Mouse (Mus musculus) left cerebral cortex, postnatal 36 days (tissue): Measurements from ENCODE around the gene Wdr74. TPM values are rescaled to one million over a fixed set of nuclear protein-coding genes. Genes with fewer than 3 reads are reported as not detected.

Experiments used
- DNase-seq, 2 experiments: peaks; one replicate each; pipeline ENCODE4 v3.0.0; 2021 to 2022; ENCODE audit warnings: low spot score in 2 of 2, mixed read lengths in 1 of 2
- intact Hi-C: fragments of 180-260 bp; cut with DNase I; formaldehyde crosslinking; loops from one replicate; pipeline ENCODE4 v1.15.1; 2025
- total RNA-seq, 2 experiments: library from RNA; stranded (reverse); gene quantifications; 2 replicates each; pipeline ENCODE4 v1.2.3; 2021

The Wdr74 gene
- 10 to 100 TPM; 50.8 to 55.2 TPM for total RNA-seq

DNA sequence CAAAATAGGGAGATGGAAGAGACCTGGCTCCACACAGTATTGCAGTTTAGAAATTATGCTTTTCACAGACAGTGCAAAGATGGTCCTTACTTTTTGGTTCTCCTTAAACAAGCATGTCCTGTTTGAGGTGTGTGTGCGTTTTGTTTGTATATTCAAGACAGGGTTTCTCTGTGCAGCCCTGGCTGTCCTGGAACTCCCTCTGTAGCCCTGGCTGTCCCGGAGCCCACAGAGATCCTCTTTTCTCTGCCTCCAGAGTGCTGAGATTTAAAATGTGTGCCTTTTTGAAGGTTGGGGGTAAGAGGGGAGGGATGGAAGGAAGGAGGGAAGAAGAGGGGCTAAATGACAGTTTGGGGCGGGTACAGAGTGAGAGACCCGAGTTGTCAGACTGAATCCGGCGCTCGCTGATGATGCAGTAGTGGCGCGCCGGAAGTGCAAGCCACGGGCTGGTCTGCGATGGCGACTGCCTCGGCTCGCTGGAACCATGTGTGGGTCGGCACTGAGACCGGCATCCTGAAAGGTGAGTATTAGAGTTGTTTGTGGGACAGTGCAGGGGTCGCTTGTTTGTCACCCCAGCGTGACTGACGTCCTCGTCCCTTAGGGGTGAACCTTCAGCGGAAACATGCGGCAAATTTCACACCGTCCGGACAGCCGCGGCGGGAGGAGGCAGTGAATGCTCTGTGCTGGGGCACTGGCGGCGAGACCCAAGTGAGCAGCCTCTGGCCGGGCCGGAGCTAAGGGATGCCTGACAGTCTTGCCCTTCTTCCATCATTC, at the start of gene Wdr74:
Wdr74 (plus strand) TSS at position 439 of the 771 bp plus-strand sequence.
- intact Hi-C loops = no loop called here
- DNase-seq = peak; percentile 94

DNA sequence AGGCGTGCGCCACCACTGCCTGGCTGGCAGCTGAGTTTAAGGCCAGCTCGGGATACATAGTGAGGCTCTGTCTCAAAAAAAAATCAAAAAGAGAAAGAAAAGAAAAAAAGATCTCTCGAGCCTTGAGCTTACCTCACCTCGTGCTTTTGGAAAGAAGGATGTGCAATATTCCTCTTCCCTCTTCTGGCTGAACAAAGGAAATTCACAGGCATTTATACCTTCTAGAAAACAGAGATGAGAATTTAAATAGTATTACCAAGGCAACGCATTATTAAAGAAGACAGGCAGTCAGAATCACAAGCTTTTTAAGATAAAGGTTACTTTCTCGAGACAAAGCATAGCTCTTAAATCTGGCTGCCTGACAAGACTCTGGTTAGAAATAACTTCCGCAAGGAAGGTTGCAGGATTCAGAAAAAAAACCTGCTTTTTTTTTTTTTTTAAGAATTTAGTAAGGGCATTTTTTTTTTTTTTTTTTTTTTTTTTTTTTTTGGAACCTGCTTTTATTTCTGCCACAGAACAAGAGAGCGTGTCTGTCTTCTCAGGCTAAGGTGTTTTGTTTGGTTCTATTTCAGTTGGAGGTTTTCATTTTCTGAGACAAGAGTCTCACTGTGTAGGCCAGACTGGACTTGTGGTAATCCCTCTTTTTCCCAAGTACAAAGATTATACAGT, 43.6 kb upstream of the Wdr74 start:
- intact Hi-C loops = no loop called here
- DNase-seq = no peak

DNA sequence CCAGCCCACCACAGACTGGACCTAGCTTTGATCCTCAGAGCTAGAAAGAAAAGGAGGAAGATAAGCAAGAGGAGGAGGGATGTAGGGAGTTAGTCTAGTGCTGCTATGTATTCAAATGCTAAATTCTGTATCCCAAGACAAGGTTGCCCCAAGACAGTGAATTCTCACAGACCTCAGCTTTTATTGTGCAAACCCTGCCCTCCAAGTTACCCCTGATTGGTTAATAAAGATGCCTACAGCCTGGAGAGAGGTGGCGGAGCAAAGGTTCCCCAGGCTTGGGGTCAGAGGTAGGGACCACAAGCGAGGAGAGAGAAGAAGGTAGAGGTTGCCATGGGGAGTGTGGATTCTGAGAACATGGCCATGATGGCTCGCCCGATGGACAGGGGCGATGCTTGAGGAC, 42.9 kb upstream of the Wdr74 start:
- no peak for DNase-seq
- intact Hi-C loops = no loop called here

DNA sequence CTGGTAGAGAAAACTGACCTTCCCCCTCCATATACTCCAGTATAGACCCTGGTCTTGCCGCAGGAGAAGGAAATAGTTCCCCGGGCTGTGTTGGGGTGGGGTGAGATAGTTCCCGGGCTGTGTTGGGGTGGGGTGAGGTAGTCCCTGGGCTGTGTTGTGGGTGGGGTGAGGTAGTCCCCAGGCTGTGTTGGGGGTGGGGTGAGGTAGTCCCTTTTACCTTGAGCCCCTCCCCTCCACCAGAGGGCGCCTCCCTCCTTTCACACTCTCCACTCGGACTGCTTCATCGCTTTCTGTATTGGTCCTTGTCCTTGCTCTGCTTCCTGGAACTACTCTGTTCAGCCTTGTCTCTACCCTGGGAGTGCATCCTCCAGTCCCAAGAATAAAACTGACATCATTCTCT, 40.3 kb upstream of the Wdr74 start:
- DNase-seq = no peak
- intact Hi-C loops = no loop called here

DNA sequence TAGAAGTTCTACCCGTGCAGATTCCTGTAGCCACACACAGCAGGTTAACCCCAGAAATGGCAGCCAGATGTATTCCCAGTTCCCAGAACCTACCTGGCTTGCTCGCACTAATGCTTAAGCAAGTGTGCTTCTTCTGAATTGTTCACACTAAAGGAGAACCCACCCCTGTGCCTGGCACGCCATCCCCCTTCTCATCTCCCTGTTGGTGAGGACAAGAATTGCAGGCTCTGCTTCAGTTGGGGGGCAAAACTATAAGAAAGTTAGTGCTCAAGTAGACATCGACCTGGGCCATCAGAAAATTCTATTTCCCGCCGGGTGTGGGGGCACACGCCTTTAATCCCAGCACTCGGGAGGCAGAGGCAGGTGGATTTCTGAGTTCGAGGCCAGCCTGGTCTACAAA, 36.0 kb upstream of the Wdr74 start:
- intact Hi-C loops = no loop called here
- DNase-seq = no peak

DNA sequence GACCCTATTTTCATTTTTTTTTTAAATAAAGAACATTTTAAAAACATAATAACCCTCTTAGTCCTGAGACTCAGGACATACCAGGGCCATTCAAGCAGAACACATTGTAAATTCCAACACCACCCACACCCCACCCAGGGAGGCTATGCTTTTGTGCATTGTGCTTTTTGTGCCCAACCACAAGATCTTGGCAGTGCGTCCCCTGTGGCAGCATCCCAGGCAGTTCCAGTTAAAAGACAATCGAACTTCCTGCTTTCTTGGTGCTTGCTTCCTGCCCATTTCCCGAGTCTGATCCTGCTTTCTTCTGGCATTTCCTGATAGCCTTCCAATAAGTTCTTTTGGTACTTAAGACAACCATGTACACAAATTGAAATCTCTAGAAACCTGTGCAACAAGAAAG, 33.2 kb upstream of the Wdr74 start:
- DNase-seq = no peak
- intact Hi-C loops = no loop called here

DNA sequence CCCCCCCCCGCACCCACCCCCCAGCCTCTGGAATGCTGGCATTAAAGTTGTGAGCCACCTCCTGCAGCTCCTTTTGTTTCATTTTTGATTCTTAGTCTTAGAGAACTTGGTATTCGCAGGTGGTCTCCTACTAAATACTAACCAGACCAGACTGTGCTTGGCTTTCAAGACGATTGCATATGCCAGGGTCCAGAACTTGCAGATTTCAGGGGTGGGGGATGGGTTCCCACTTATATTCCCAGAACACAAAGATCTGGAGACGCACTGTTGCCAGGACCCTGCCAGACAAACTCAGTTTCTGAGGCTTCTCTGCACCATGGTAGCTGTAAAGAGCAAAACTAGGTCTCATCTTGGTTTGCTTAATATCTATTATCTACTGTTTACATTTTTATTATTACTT, 32.1 kb upstream of the Wdr74 start:
- no peak for DNase-seq
- intact Hi-C loops = no loop called here

DNA sequence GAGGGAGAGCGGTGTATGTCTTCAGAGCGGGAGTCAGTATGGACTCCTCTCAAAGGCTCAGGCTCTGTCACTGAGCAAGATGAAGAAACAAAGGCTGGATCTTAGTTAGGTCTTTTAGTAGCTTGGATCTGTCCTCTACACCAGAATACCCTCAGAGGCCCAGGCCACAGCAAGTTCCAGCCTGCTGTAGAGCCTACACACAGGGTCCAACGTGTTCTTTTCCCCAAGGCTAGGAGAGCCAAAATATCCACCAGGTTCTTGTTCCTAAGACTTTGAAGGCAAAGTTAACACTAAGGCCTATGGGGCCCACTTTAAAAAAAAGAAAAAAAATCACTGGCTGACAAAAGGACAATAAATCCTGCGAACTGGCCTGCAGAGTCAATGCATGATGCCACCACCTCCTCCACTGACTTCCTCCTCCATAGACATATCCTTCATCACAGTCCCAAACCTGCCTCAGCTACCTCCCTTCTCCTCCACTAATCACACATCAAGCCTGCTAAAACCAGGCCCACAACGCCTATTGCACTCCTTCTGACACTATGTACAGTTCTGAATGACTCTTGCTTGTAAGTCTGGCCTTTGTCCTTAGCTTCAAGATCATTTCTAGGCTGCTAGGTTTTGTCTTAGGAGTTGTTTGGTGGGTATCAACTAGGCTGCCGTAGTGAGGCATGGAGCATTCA, 30.5 kb upstream of the Wdr74 start:
- intact Hi-C loops = no loop called here
- DNase-seq = no peak

DNA sequence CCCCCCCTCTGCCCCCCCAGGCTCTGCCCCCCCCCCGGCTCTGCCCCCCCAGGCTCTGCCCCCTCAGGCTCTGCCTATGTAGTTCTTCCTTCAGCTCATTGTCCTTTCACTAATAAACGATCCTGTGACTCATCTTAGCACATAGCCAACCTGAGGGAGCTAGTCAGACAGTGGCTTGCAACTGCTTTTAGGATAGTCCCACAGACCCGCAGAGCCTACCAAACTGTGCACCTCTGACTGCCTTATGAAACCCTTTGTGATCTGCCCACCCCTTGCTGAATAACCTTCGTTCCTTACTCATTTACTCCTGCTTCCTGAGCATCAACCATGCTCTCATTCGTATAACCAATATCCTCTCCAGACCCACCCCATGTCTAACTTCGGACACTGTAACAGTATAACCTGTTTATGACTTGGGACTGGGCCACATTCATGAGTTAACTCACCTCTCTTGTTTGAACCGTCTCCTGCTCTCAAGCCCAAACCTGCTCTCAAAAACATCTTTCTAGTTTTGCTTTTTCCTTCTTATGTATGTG, 29.4 kb upstream of the Wdr74 start:
- intact Hi-C loops = no loop called here
- DNase-seq = no peak

DNA sequence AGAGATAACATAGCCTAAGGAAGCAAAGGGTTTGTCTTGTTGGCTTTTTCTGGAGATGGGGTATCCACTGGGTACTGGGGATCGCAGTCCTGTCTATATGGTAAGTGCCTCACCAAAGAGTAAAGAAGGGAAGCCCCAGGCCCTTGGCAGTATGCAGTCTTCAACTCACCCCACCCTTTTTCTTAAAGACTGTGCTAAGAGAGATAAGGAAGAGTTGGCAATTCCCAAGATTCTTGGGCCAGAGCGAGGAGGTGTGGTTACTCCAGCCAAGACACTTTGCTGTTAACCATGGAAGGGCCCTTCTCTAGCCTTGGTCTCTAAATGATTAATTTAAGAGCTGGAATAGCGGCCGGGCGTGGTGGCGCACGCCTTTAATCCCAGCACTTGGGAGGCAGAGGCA, 28.7 kb upstream of the Wdr74 start:
- intact Hi-C loops = no loop called here
- no peak for DNase-seq

DNA sequence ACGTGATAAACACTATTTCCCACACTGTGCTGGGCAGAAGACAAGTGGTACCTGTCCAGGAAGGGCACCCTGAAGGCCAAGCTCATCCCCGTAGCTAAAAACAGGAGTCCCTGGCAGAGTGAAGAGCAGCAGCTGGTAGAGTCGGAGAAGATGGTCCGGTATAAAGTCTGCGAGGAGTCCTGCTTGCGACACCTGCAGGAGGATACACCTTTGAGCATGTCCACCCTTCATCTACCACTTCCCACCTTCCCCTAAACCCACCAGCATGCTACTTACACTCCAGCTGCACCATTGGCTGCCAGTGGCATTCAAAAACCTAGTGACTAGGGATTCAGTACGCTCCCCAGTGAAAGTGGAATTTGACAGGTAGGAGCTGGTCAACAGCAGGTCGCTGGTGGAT, 26.7 kb upstream of the Wdr74 start:
- DNase-seq = no peak
- intact Hi-C loops = no loop called here

DNA sequence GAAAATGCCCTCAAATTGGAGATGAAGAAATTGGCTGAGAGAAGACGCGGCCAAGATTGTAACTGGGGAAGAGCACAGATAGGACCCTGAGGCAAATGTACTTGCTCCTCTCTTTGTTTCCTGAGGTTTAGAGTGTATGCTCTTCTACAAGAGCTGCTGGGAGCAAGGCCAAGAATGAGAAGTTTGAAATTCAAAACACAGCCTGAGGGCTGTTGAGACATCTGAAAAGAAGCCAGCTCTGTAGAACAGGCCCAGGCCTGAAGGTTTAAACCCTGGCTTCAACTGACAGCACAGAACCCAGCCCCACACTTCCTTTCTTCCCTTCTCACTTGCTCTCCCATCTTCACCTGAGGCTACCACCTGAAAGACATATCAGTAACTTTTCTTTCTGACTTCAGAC, 25.6 kb upstream of the Wdr74 start:
- intact Hi-C loops = loop anchor here (5.0 kb wide), 1 partner anchor 48 kb away; the partner anchor contains the start of gene Chrm1
- DNase-seq = no peak

DNA sequence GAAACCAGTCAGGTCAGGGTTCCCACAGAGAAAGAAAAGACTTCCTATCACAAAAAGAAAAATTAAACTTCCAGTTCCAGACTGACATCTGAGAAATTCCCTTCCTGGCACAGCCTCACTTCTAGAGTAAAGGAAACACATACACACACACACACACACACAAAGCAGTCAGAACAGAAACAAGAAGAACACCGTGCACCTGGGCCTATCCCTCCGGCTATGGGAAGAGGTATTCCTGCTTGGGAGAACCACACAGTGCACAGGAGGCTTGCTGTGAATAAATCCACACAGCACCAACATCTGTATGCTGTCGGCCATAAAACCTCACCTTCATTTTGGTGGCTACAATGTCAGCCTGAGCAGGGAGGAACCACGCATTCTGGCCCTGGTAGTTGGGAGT, 24.1 kb upstream of the Wdr74 start:
- intact Hi-C loops = loop anchor here (5.0 kb wide), 1 partner anchor 49 kb away; the partner anchor contains the start of gene Chrm1
- no peak for DNase-seq

DNA sequence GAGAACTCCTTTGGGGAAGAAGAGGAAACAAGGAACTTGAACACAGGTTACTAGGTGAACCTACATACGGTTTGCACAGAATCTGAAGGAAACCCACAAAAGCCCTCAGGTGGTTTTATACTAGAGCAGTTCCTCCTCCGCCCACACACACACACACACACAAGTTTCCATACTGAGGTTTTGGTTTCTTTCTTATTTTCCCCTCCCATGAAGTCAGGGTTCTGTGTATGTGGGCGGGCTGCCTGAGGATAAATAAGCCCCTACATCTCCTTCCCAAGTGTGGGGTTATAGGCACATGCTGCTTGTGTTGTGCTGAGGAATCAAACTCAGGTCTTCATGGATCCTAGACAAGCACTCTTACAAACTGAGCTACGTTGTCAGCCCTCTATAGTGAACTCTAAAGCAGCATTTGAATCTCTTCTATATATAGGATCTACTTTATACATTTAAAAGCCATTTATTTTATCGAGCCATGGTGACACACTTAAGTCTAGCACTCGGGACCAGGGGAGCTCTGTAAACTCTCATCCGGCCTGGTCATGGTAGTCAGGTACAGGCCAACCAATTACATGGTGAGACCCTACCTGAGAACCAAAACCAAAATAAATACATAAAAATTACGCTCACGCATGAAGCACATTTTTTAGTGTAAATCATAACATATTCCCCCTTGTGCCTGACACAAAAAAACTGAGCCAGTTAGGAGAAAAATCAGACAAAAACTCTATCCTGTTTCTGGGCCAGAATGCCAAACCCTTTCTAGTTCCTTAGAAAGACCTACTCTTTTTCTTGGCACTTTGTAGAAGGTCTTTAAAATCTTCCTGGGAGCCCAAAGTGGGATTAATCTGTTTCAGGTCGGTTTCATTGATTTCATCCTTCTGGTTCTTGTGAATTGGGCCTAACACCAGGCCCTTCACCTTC, 23.4 kb upstream of the Wdr74 start:
- intact Hi-C loops = loop anchor here (5.0 kb wide), 1 partner anchor 50 kb away; the partner anchor contains the start of gene Chrm1
- DNase-seq = no peak

DNA sequence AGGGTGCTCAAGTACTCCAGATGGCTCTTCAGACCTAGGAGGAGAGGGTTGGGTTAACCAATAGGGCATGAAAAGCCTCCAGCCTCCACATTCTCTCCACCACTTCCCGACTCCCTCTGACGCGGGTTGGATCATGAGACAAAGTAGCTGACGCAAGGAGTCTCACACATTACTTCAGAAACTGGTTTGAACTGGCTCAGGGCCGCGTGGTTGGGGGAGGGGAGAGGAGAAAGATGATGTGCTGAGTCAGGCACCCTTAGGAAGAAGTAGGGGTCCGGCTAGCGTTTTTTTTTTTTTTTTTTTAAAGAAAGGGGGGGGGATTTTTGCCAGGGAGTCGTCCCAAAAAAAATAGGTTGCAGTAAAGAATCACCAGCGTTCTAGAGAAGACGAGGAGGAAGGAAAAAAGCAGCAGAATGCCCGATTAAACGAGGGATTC, 22.7 kb upstream of the Wdr74 start:
- peak in 1 of 2 experiments; percentile 53 for DNase-seq
- intact Hi-C loops = loop anchor here (5.0 kb wide), 1 partner anchor 51 kb away; the partner anchor contains the start of gene Chrm1

DNA sequence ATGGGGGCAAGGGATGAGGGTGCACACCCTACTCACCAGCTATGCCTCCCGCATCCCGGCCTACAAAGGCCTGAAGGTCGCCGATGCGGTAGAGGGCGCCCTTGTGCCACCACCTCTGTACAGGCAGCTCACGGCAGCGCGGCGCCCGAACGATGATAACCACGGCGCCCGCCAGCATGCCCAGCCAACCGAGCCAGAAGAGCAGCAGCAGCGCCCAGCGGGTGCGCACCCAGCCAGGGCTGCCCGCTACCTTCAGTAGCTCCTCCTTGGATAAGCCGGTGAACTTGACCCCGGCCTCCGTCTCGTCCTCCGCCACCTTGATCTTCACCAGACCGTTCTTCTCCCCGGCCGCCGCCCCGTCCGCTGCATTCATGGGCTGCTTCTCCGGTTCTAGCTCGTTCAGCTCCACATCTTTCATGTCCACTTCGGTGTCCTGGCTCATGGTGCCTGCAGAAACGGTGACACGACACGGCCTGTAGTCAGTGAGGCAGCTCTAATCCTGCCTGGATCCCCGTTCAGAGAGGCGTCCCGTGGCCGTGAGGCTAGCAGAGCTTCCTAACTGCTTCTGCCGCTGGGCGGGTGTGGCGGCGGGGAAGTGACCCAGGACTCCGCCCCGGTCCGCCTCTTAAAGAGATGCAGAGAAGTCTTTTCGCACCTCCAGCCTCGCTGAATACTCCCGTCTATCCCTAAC, 22.2 kb upstream of the Wdr74 start:
- intact Hi-C loops = loop anchor here (5.0 kb wide), 1 partner anchor 51 kb away; the partner anchor contains the start of gene Chrm1
- peak; percentile 92 for DNase-seq

DNA sequence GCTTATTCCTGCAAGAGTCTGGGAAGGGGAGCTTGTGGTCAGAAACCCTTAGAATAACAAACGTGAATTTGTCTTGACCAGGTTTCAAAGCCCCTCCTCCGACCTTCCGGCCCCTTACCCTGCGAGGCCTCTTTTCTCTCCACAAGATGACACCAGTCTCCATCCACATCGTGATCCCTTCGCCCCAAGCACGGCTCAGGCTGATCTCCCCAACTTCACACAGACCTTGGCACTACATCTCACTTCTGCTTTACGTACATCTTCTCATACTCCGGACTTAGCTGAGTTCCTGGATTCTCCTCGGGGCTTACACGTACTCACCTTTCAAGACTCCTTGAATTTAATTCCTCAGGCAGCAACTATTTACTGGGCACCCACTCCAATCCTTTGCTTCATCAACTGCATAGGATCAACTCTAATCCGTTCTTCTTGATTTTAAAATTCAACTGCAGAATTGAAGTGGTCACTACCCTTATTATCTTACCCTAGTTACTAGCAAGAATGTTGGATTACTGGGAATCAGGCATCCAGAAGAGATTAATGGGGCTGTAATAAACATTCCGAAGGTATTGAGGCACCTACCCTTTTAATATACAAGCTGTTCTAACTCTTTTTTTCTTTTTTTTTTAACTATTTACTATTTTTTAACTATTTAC, 21.5 kb upstream of the Wdr74 start:
- intact Hi-C loops = loop anchor here (5.0 kb wide), 1 partner anchor 52 kb away; the partner anchor contains the start of gene Chrm1
- DNase-seq = no peak
